Mouse (Mus musculus) limb, embryonic 13.5 days (tissue): ENCODE measurements around the gene Haspin. TPM values are rescaled to one million over a fixed set of nuclear protein-coding genes. Genes with fewer than 3 reads are reported as not detected.
A peak's percentile ranks its signal among the peaks of the same experiment; 100 is the strongest.

Experiments used
- ATAC-seq: fragments of 200-750 bp; cut with Nextera tagmentation; 2 replicates; pipeline ENCODE4 v1.8.0; 2017; ENCODE audit warnings: low read depth, moderate number of reproducible peaks, moderate TSS enrichment; ENCODE audit not compliant: low FRiP score
- H3K27ac ChIP-seq: fragments of 300-500 bp; sonication (generic); 2 replicates; pipeline ENCODE4 v1.5.1; 2015; ENCODE audit warnings: inconsistent platforms, mild to moderate bottlenecking, moderate library complexity
- H3K27me3 ChIP-seq: fragments of 300-500 bp; sonication (generic); 2 replicates; pipeline ENCODE4 v1.6.1; 2015; ENCODE audit warnings: mild to moderate bottlenecking, inconsistent platforms
- H3K36me3 ChIP-seq: fragments of 300-500 bp; sonication (generic); 2 replicates; pipeline ENCODE4 v1.6.1; 2015; ENCODE audit warnings: inconsistent platforms, mild to moderate bottlenecking, moderate library complexity
- H3K4me1 ChIP-seq: fragments of 300-500 bp; sonication (generic); 2 replicates; pipeline ENCODE4 v1.6.1; 2015; ENCODE audit warnings: inconsistent platforms
- H3K4me2 ChIP-seq: fragments of 300-500 bp; sonication (generic); replicated peaks from 2 replicates; pipeline ENCODE4 v1.6.1; 2015; ENCODE audit warnings: inconsistent platforms, mild to moderate bottlenecking, moderate library complexity
- H3K4me3 ChIP-seq: fragments of 300-500 bp; sonication (generic); 2 replicates; pipeline ENCODE4 v1.5.1; 2015; ENCODE audit warnings: moderate library complexity, mild to moderate bottlenecking, inconsistent platforms
- H3K9ac ChIP-seq: fragments of 300-500 bp; sonication (generic); 2 replicates; pipeline ENCODE4 v1.6.1; 2015; ENCODE audit warnings: mild to moderate bottlenecking, inconsistent platforms
- H3K9me3 ChIP-seq: fragments of 300-500 bp; sonication (generic); 2 replicates; pipeline ENCODE4 v1.6.1; 2016; ENCODE audit warnings: inconsistent platforms
- WGBS: fragments of 180-500 bp; shearing (Covaris S2); methylation state at CpG from one replicate; pipeline ENCODE4 v1.1.7; 2015; 5-methylcytosine and 5-hydroxymethylcytosine counted together
- polyA plus RNA-seq: library from polyadenylated mRNA; unstranded; fragments of >200 nt; fragmentation: Nextera tagmentation; extraction: Ambion mirVana; gene quantifications from 2 replicates; pipeline ENCODE4 v1.2.1, GENCODE M21; 2015

Haspin gene
- 14.5 and 15.5 TPM in 2 replicates for polyA plus RNA-seq

DNA sequence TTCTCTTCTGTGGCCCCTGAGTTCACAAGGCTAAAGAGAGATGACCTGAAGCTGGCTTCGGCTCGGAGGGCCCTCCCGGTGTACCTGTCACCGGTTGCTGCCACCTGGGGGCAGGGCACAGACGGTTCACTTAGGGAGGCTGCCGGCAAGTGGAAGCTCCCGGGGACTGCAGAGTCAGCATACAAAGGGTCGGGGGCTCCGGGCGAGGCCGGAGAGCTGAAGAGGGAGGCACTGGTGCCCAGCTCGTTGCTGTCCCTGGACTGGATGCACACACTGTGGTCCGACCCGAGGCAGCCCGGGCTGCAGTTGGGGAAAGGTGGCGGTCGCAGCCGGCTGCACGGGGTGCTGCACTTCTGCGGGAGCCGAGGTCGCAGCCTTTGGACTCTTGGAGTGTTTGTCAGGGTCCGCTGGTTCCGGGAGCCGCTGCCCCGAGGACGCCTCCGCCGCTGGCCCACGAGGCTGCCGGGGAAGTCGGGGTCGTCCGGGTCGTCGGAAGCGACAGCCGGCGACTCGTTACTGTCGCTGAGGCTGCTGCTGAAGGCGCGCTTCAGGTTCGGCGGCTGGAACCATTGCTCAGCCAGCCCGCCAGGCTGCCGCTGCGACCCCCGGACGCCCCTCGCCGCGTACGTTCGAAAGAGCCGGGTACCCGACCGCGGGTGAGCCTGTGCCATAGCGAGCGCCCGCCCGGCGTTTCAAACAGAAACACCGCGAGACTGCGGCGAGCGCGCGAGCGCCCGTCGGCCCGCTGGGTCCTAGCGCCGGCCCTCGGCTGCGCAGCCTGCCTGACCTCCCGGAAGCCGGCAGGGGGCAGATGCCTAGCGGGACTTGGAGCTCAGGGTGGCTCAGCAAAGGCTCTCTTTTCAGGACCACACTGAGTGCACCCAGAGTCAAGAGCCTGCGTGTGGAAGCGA is at the start of gene Haspin:
Gene Haspin (minus strand): TSS at position 704 of the 911 bp plus-strand sequence.
- peaks cover 11% of the 10 kb centered on the region for H3K36me3 ChIP-seq
- no peak within 1 kb of the TSS for H3K27ac ChIP-seq
- peaks cover 40% of the 10 kb centered on the region for H3K4me1 ChIP-seq
- H3K4me2 ChIP-seq: peak within 1 kb of the TSS; percentile 83
- H3K9ac ChIP-seq: peak within 1 kb of the TSS; percentile 85
- H3K9me3 ChIP-seq: 0 out of 2 replicates have a peak, but pooled peaks cover under 1% of the 10 kb centered on the region
- ATAC-seq: peak; percentile 91
- H3K27me3 ChIP-seq: no peaks in the 10 kb centered on the region
- H3K4me3 ChIP-seq: peak within 1 kb of the TSS; percentile 89
- under 1% methylated on average over 81 of the region's 84 CpGs for WGBS

DNA sequence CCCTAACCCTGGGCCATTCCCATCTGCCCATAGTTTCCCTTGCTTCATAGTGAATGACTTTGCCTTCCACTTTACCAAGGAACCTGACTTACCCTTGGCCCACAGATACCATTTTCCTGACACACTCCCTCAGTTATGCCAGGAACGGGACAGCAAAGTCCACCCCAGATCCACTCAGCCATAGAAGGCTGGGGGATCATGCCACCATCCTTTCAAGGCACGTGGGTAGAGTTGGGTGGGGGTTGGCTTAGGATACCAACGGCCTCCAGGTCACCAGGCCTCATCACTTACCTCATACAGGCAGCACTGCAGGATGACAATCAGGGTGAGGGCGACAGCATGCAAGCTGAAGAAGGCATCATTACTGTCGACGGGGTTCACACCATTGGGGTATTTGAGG is 49.1 kb upstream of the Haspin start:
- peaks cover 96% of the 10 kb centered on the region for H3K36me3 ChIP-seq
- no peak overlapping the region for H3K4me2 ChIP-seq
- no peak overlapping the region for H3K4me3 ChIP-seq
- 83% methylated on average over 6 of the region's 6 CpGs for WGBS
- no peaks in the 10 kb centered on the region for H3K9me3 ChIP-seq
- no peak overlapping the region for H3K27ac ChIP-seq
- H3K4me1 ChIP-seq: no peaks in the 10 kb centered on the region
- H3K27me3 ChIP-seq: no peaks in the 10 kb centered on the region
- H3K9ac ChIP-seq: no peak overlapping the region
- no peak for ATAC-seq

DNA sequence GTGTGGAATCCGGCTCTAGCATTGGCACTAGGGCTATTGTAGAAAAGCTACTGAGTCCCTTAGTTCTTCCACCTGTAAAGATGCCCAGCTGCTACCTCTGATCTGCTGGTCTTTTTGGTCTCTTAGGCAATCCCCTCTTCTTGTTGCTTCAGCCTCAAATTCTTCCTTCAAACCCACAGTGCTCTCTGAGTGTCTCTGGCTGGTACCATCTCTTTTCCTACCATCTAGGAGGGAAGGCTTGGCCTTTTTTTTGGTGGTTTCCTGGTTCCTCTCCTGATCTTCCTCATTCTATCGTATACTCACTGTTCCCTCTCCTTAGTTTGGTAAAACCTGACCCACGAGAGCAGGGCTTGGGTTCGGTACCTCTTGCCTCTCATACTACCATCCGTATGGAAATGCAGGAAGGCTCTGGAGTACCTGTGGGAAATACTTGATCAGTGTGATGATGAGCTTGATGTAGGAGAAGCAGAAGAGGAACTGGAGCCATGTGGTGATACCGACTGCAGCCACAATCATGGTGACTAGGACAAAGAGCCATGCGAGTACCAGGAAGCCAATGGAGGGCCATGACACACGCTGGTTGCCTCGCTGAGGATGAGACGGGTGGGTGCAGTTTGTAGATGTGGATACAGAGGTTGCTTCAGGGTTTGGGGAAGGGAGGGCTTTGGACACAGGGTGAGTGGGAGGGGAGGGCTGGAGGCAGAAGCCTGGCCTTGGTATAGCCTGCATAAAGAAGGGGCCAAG is 48.0 kb upstream of the Haspin start:
- no peak overlapping the region for H3K9ac ChIP-seq
- H3K4me3 ChIP-seq: no peak overlapping the region
- H3K27me3 ChIP-seq: no peaks in the 10 kb centered on the region
- H3K4me2 ChIP-seq: no peak overlapping the region
- peaks cover 89% of the 10 kb centered on the region for H3K36me3 ChIP-seq
- H3K9me3 ChIP-seq: no peaks in the 10 kb centered on the region
- ATAC-seq: no peak
- no peaks in the 10 kb centered on the region for H3K4me1 ChIP-seq
- 92% methylated on average over 10 of the region's 10 CpGs for WGBS
- H3K27ac ChIP-seq: no peak overlapping the region

DNA sequence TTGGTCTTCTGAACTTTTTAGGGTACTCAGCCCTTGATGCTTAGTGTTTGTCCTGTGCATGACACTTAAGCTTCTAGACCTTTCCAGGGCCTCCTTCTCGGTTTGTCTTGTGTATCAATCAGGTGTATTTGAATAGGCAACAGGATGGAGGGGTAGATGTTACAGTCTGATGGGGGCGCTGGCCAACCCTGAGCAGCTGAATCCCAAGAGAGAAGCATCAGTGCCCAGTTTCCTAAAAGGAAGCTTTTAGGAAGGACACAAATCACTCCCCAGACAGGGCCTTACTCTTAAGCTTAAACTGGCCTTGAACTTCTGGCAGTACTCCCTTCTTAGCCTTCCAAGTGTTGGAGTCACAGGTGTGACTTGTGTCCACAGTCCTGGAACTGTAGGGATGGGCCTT is 39.8 kb upstream of the Haspin start:
- 8% methylated on average over 2 of the region's 2 CpGs for WGBS
- peak overlapping the region; percentile 85 for H3K4me2 ChIP-seq
- ATAC-seq: no peak
- H3K27me3 ChIP-seq: no peaks in the 10 kb centered on the region
- peaks cover 38% of the 10 kb centered on the region for H3K36me3 ChIP-seq
- H3K9me3 ChIP-seq: no peaks in the 10 kb centered on the region
- H3K4me1 ChIP-seq: peaks cover 25% of the 10 kb centered on the region
- H3K4me3 ChIP-seq: peak overlapping the region; percentile 76
- peak overlapping the region; percentile 96 for H3K27ac ChIP-seq
- H3K9ac ChIP-seq: peak overlapping the region; percentile 88

DNA sequence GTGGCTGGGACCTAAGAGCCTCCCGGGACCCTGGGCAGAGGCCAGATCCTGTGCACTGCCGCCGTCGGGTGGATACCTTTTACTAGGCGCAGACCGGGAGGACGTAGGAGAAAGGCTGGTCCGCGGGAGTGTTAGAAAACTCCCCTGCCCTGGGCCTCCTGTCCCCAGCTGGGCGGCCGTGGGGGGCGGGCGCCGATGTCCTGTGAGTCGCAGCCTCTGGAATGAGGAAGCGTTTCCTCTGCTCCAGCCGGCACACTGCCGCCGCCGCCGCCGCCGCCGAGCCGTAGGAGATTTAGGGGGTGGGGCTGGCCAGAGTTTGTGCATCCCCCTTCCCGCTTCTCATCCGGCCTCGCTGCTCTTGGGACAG is 39.4 kb upstream of the Haspin start:
- peak overlapping the region; percentile 96 for H3K27ac ChIP-seq
- H3K9ac ChIP-seq: peak overlapping the region; percentile 88
- peak overlapping the region; percentile 76 for H3K4me3 ChIP-seq
- peak overlapping the region; percentile 85 for H3K4me2 ChIP-seq
- H3K9me3 ChIP-seq: no peaks in the 10 kb centered on the region
- ATAC-seq: peak; percentile 79
- no peaks in the 10 kb centered on the region for H3K27me3 ChIP-seq
- WGBS: 0% methylated on average over 28 of the region's 28 CpGs
- H3K36me3 ChIP-seq: peaks cover 36% of the 10 kb centered on the region
- H3K4me1 ChIP-seq: peaks cover 29% of the 10 kb centered on the region

DNA sequence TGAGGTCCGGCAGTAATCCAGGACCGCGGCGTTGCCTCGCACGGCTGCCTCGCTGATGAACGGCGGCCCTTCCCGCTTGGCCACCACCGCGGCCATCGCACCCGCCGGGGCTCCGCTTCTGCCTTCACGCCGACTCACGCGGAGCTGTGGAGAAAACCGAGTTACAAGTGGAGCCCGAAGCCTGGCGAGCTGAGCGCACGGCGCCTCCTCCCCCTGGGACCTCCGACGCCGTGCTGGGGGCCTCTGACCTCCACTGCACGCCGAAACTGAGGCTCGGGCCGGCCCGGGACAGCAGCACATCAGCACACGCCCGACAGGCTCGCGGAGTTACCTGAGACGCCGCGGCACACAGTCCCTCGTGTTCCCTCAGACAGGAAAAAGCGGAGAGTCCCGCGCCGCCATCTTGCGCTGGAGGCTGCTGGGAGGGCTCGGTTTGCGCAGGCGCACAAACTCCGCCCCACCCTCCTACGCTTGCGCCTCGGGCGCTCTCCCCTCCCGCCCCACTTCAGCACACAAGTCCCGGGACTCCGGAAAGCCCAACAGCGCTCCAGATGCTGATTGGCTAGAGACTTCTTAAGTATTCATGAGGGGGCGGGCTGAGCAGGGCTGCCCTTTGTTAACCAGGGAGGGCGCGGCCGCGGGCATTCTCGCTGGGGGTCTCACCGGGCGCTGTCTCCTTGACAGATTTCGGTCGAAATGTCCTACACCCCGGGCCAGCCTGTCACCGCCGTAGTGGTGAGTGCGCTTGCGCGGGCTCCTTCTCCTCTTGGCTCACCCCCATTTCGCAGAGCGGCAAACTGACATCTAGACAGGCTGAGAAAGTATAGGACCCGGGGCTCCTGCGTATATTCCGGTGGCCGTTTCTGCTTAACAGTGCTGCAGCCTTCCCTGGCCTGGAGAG is 38.8 kb upstream of the Haspin start, which contains the start of the genes Emc6 and Tax1bp3:
Gene Emc6 (minus strand): TSS at position 430 of the 901 bp plus-strand sequence.
Gene Tax1bp3 (plus strand): TSS at position 476 of the 901 bp plus-strand sequence.
- peak within 1 kb of the TSS; percentile 94 for H3K9ac ChIP-seq
- under 1% methylated on average over 81 of the region's 81 CpGs for WGBS
- H3K27me3 ChIP-seq: no peaks in the 10 kb centered on the region
- no peaks in the 10 kb centered on the region for H3K9me3 ChIP-seq
- peak; percentile 98 for ATAC-seq
- H3K4me1 ChIP-seq: peaks cover 36% of the 10 kb centered on the region
- H3K4me3 ChIP-seq: peak within 1 kb of the TSS; percentile 76
- H3K4me2 ChIP-seq: peak within 1 kb of the TSS; percentile 85
- peaks cover 30% of the 10 kb centered on the region for H3K36me3 ChIP-seq
- peak within 1 kb of the TSS; percentile 96 for H3K27ac ChIP-seq

DNA sequence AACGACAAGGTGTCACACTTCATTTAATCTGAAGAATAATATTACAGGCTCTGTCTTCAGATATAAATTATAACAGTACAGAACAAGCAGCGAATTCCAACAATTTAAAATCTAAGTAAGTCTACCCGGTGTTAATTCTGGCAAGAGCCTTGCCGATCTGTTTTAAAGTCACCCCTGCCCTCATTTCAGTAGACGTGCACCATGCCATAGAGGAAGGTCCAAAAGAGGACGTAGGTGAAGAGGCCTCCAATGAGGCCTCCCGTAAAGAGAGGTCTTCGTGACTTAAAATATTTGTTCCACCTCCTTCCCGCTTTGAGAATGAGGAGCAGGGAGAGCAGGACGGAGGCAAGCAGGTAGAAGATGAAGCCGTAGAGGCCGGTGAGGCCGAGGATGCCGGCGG is 38.1 kb upstream of the Haspin start:
- H3K4me3 ChIP-seq: peak overlapping the region; percentile 76
- no peaks in the 10 kb centered on the region for H3K27me3 ChIP-seq
- under 1% methylated on average over 15 of the region's 15 CpGs for WGBS
- H3K4me1 ChIP-seq: peaks cover 41% of the 10 kb centered on the region
- H3K27ac ChIP-seq: peak overlapping the region; percentile 89
- peak overlapping the region; percentile 94 for H3K9ac ChIP-seq
- peak overlapping the region; percentile 85 for H3K4me2 ChIP-seq
- no peak for ATAC-seq
- H3K9me3 ChIP-seq: no peaks in the 10 kb centered on the region
- peaks cover 37% of the 10 kb centered on the region for H3K36me3 ChIP-seq

DNA sequence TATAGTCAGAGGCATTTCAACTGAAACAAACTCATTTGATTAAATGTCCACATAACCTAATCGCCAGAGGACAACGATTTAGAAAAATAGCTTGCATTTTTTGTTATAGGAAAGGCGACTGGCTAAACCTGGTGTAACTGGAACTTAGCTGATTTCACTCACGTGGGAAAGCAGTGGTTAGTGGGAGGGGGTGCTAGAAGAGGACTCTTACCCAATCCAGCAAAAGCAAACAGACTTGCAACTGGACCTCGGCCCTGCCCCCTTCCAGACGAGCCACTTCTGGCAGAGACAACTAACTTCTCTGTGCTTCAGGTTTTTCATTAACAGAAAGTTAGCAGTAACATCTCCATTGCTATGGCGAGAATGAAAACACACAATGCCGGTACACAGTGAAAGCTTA is 37.5 kb upstream of the Haspin start:
- Histone ChIP-seq H3K9ac (peak overlapping the region; percentile 94), H3K36me3 (peaks cover 39% of the 10 kb centered on the region), H3K4me2 (peak overlapping the region; percentile 85), H3K27ac (no peak overlapping the region), H3K4me1 (peaks cover 42% of the 10 kb centered on the region), H3K4me3 (peak overlapping the region; percentile 76), H3K27me3 (no peaks in the 10 kb centered on the region), H3K9me3 (no peaks in the 10 kb centered on the region)
- ATAC-seq: no peak
- WGBS: 40% methylated on average over 8 of the region's 8 CpGs

DNA sequence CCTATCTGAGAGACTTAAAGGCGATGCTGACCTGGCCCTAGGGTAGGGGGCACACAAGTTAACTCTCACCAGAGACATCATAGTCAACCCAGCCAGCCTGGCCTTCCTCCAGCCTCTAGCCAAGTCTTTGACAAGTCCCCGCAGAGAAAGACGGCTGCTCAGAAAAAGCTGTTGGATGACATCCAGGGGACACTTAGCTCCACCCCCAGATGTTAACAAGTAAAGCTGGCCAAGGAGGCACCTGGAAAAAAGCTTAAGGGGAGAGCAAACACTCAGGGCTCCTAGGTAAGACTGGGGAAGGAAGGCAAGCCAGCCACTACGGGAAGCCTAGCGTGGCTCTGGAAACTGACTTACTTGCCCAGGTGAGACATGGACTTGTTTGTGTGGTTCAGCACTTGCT is 34.1 kb upstream of the Haspin start:
- H3K4me1 ChIP-seq: peaks cover 31% of the 10 kb centered on the region
- no peak for ATAC-seq
- no peak overlapping the region for H3K4me2 ChIP-seq
- peak overlapping the region; percentile 67; the same call in 1 of the 2 replicates for H3K27ac ChIP-seq
- H3K9me3 ChIP-seq: no peaks in the 10 kb centered on the region
- H3K9ac ChIP-seq: 0 out of 2 replicates have a peak overlapping the region, but pooled peaks have one; percentile 2
- WGBS: 35% methylated on average over 5 of the region's 5 CpGs
- peaks cover 31% of the 10 kb centered on the region for H3K36me3 ChIP-seq
- H3K4me3 ChIP-seq: no peak overlapping the region
- H3K27me3 ChIP-seq: no peaks in the 10 kb centered on the region

DNA sequence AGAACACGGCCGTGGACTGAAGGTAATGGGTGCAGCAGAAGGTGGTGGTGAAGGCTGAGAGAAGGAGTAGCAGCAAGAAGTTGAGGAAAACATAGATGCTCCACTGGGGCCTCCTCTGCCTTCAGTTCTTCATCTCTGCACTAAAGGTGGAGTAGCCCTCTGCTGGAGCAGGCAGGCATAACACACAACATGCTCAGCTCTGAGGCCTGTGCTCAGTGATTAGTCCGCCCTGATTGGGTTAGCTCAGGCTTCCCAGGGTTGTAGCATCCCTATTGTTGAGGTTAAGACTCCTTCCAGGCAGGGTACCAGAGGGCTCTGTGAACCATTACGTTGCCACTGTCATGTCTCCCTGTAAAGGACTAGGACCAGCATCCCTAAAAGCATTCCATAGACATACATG is 31.1 kb upstream of the Haspin start:
- 48% methylated on average over 4 of the region's 4 CpGs for WGBS
- no peak overlapping the region for H3K27ac ChIP-seq
- ATAC-seq: no peak

DNA sequence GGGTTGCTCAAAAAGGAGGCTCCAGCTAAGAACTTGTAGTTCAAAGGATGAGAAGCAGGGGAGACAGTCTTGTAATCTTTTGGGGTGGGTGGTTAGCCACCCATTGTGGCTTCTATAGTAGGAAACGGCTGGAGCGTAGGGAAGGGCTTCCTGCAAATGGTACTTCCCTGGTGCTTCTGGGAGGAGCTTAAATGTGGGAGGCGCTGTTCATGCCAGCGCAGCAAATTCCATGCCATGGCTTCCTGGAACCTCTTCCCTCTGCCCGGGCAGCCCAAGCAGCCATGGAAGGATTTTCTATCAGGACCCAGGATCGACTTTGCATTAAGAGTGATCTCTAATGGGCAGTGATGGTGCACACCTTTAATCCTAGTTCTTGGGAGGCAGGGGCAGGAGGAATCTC is 30.5 kb upstream of the Haspin start:
- Histone ChIP-seq H3K4me3 (no peak overlapping the region), H3K9me3 (no peaks in the 10 kb centered on the region), H3K4me2 (no peak overlapping the region), H3K9ac (no peak overlapping the region), H3K36me3 (peaks cover 17% of the 10 kb centered on the region), H3K4me1 (peaks cover 18% of the 10 kb centered on the region), H3K27ac (no peak overlapping the region), H3K27me3 (no peaks in the 10 kb centered on the region)
- ATAC-seq: no peak
- WGBS: 82% methylated on average over 6 of the region's 6 CpGs

More for the DNA sequence above, 31.1 kb upstream of the Haspin start:
- no peak overlapping the region for H3K4me2 ChIP-seq
- peaks cover 23% of the 10 kb centered on the region for H3K36me3 ChIP-seq
- no peaks in the 10 kb centered on the region for H3K9me3 ChIP-seq
- H3K9ac ChIP-seq: no peak overlapping the region
- no peak overlapping the region for H3K4me3 ChIP-seq
- no peaks in the 10 kb centered on the region for H3K27me3 ChIP-seq
- peaks cover 18% of the 10 kb centered on the region for H3K4me1 ChIP-seq
